Mouse (Mus musculus): Measurements from ENCODE around the gene Tmem233.

GRCm38 (mm10) chr5:116013821-116014220 lies 69.2 kb downstream of the Tmem233 start:
- no peak for TF ChIP-seq CTCF (IDR thresholded peaks at IDR 0.05; ENCODE audit: insufficient read depth, low read depth, low read length)
- no peak for TF ChIP-seq POLR2A (IDR thresholded peaks at IDR 0.05; ENCODE audit: insufficient read depth, low read depth, low read length)

All from olfactory bulb, adult 2 months (tissue).